Mouse (Mus musculus) gastrocnemius, postnatal 4 days (tissue): Measurements from ENCODE around the gene Gm10320. TPM values are rescaled to one million over a fixed set of nuclear protein-coding genes. Genes with fewer than 3 reads are reported as not detected.

Experiments used
- DNase-seq, 2 experiments: peaks; one replicate each; pipeline ENCODE4 v3.0.0; 2021 to 2022; ENCODE audit warnings: low spot score in 2 of 2, mixed read lengths in 2 of 2
- total RNA-seq, 2 experiments: library from RNA; stranded (reverse); gene quantifications; 2 replicates each; pipeline ENCODE4 v1.2.3; 2021

Gm10320 gene
- total RNA-seq, 2 experiments from 2014 or later = not detected

DNA sequence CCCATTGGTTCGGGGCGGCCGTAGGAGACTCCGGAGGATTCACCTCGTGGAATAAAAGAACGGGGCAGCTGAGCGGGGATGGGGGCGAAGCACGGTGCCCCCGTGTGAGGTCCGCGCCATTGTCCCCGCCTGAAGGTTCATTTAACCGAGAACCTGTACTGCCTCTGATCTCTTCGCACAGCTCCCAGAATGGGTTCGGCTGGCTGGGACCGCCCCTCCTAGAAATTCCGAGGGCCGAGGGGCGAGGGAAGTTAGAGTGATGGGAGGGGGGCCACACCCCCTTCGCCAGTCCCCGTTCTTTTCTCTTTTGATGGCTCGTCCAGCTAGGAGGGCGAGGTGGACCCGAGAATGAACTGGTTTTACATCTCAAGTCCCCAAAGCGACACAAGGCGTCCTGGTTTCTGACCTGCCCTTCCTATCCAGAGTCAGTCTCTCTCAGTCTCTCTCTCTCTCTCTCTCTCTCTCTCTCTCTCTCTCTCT lies 12.4 kb upstream of the Gm10320 start:
- DNase-seq = no peak

GRCm38 (mm10) chr13:98503601-98504000 lies 11.8 kb upstream of the Gm10320 start:
- DNase-seq = no peak

- no peak for DNase-seq
Observed at GRCm38 (mm10) chr13:98502813-98503341, 11.1 kb upstream of the Gm10320 start.

GRCm38 (mm10) chr13:98502236-98502812 lies 10.5 kb upstream of the Gm10320 start:
- no peak for DNase-seq

- DNase-seq = no peak
Observed at GRCm38 (mm10) chr13:98501321-98501720, 9.5 kb upstream of the Gm10320 start.

DNA sequence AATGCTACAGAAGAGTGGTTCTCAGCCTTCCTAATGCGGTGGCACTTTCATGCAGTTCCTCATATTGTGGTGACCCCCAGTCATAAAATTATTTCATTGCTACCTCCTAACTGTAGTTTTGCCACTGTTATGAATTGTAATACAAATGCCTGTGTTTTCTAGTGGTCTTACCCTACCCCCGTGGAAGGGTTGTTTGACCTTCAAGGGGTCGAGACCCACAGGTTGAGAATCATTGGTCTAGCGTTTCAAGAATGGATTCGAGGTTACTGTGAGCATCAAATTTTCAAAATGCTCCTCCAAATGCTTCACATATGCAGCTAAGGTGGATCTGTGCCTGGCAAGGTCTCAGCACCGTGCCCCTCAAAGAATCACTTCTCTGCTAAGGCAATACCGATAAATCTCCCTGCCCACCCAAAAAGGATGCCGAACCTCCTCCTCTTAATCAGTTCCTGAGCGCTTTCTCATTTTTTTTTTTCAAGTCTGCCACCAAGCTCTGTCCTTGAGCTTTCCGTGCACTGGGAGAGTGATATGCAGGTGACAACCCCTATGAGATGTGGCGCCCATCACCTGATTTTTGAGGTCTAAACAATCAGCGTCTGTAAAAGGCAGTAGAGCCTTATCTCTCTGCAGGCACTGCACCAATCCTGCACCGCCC lies 8.8 kb upstream of the Gm10320 start:
- DNase-seq = no peak

GRCm38 (mm10) chr13:98498561-98498960 lies 6.8 kb upstream of the Gm10320 start:
- no peak for DNase-seq

- no peak for DNase-seq
Observed at GRCm38 (mm10) chr13:98498080-98498479, 6.3 kb upstream of the Gm10320 start.

DNA sequence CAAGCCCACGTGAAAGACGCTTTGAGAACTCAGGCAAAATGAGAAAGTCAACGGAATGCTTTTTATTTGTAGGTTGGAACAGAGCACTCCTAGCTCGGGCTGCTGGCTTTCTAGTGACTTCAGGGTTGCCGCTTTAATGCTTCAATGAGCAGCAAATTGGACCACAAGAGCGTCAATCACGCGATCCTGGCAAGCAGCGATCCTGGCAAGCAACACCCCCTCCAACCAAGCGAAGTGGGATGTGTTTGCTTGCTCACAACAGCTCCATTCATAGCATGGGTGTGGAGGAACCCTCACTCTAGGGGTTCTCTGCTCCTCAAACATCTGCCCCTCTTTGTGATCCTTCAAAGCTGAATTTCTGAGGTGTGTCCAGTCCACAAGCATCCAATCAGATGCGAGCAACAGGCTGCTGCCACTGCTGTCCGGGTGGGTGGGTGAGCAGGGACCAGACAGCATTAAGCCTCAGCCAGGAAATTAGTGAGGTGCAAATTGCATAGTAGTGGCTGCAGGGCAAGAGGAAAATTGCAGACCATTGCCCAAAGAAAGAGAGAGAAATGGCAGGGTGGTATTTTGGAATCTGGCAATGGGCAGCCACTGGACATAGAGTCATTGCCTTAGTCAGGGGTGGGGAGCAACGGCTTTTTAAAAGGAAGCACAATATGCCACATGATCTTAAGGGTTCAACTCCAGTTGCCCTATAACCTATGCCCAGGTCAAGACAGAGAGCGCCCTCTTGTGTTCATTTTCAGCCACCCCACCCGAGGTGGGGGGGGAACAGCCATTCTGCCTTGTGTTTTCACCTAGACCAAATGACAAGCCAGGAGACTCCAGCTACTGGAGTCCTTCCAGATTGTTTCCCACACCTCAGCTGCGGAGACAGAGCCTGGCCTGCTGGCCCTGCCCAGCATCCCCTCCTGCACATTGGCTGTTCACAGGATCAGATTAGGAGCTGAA lies 5.4 kb upstream of the Gm10320 start:
- no peak for DNase-seq

- no peak for DNase-seq
Observed at GRCm38 (mm10) chr13:98494492-98495064, 2.8 kb upstream of the Gm10320 start.

- no peak for DNase-seq
Observed at GRCm38 (mm10) chr13:98492569-98493255, 911 bp upstream of the Gm10320 start.

DNA sequence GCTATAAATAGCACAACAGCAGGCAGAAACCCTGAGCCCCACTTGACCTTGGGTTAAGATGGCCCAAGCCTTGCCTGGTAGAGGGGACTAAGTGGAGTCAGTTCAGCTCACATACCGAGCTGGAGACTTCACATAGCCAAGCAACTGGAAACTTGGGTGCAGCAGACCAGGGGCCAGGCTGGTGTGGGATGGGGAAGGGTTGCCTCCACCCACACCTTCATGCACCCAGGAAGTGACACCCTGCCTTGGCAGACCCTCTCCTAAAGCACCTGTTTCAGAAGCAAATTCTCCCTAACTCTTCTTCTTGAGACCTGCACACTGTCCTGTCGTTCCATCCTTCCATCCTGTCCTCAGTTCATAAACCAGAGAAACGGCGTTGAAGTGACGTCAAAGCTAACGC lies 5.1 kb downstream of the Gm10320 start:
- no peak for DNase-seq

DNA sequence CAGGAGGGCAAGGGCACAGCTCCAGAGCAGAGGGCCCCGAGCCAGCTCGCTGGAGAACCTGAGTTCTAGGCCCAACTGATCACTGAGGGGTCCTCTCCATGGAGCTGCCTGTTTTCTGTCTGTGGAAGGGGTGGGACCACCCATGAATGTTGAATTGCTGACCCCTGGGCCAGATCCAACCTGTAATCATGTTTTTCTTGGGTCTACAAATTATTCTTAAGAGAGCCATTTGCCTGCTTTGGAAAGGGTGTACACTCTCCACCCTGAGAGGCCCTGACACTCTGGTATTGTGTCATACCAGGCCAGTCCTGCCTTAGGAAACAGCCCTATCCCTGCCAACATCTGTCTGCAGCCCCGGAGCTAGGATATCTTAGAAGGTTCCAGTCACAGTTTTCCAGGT lies 5.6 kb downstream of the Gm10320 start:
- no peak for DNase-seq

DNA sequence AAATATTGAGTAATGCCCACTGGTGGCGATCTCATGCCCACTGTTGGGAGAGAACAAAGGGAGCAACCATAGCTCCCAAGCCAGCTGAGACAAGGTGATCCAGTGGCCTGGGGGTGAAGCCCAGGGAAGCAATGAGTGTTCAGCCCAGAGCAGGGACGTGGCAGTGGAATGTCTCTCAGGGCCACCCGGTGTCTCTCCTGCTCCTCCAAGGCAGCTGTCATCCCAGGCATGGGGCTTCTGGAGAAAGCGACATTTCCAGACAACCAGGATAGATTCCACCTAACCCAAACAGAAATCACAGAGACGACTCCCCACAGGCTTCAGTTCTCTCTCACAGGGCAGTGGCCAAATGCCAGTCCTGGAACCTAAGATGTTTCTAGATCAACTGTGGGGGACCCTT lies 6.4 kb downstream of the Gm10320 start:
- no peak for DNase-seq

DNA sequence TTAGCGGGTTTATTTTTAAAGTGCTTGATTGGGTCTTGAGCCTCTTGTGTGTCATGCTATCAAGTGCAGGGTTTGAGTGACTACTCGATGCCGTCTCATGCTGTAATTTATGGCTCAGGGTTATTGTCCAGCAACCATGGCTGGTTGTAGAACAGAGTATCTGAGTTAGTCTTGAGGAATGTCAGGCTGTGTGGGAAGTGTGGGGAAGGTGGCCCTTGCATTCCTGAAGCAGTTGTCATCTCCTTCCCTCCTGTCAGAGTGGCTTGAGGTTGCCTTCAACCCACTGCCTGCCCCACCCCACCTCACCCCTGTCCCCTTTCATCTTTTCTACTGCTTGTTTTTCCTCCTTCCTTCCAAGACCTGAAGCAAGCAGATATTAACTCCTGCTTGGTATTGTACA lies 13.8 kb downstream of the Gm10320 start:
- no peak for DNase-seq

DNA sequence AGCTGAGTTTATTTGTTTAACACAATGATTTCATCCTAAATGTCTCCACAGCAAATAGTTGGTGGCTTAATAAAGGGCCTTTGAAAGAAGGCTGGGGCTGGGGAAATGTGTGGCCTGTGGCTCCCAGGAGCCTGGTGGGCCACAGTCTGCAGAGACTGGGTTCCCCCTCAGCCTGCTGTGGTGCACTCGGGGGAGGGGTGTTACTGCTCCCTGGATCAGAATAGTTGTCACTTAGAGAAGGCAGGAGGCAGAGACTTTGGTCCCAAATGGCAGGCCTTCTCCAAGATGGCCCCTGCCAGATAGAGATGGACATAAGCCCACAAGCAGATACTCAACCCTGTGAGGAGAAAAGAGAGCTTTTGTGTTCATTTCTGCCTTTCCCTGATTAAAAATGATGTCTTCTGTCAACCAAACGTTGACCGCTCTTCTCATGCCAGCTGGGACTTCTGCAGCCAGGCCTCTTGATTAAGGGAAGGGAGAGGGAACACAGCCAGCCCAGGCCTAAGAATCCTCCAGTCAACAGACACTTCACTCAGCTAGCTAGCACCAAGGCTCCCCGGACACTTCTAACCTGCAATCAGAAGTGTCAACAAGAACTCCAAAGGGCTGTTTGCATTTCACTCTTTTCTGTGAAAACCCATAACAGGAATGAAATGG lies 14.8 kb downstream of the Gm10320 start:
- no peak for DNase-seq

DNA sequence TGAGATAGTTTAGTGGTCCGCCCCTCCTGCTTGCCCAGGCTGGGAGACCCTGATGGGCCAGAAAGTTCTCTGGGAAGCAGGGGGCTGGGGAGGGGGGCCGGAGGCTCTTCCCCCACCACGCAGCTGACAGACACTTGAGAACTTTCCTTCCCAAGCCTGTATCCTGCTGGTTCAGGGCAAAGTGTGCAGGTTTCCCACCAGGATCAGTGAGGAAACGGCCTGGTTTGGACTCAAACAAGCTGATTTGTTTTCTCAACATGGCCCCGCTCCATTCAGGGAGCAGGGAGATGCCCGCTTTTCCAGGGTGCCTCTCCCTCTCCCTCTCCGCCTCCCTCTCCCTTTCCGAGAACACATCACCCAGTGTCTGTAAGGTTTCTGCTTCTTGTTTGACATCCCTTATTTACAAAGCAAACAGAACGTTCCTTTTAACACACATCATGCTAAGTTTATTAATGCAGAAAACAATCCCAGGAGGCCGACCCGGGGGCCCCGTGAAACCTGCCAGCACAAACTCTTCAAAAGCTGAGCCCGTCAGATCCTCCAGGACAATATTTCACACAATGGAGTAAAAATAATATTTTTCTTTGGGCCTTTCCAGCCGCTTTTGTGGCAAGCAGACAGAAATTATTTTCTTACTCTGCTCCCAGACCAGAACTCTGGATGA lies 15.5 kb downstream of the Gm10320 start:
- no peak for DNase-seq

- no peak for DNase-seq
Observed at GRCm38 (mm10) chr13:98475681-98476080, 16.1 kb downstream of the Gm10320 start.

- DNase-seq = peak in 1 of 2 experiments; percentile 26
Observed at GRCm38 (mm10) chr13:98473034-98473433, 18.8 kb downstream of the Gm10320 start.

GRCm38 (mm10) chr13:98471756-98472155 lies 20.0 kb downstream of the Gm10320 start:
- no peak for DNase-seq
